Mouse (Mus musculus): Measurements from ENCODE around the gene Gm8765.
"Not testable (repeated sequence)": the region's sequence is repeated elsewhere in the genome, so short reads cannot be mapped to it uniquely, and the experiment has no call there.

Gene Gm8765

GRCm38 (mm10) chr13:50698012-50698411 lies at the start of gene Gm8765:
TSS of gene Gm8765 (plus strand) at chr13:50698312.
- DNase-seq (ENCODE audit: low spot score in 2 of 2) = not testable (repeated sequence)

- DNase-seq (ENCODE audit: low spot score in 2 of 2) = not testable (repeated sequence)
Measured at GRCm38 (mm10) chr13:50648771-50649170, 49.3 kb upstream of the Gm8765 start.

DNA sequence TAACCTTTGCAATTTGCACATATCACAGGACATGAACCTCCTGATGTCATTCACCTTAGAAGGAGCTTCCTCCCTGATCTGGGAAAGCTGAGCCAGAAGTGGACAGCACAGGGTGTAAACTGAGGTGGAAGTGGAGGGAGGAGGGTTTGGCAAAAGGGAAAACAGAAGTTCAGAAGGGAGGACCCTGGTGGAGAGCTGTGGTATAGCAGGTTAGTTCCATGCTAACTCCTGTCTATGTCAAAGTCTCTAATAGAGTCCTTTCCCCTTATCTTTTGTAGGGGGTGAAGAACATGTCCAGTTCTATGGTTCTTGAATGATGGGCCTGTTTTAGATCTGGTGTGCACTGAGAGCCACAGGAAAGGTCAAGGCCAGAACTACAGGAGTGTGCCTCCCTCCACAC lies 52.2 kb downstream of the Gm8765 start:
- DNase-seq (ENCODE audit: low spot score in 2 of 2) = not testable (repeated sequence)

- no peak for DNase-seq (ENCODE audit: low spot score in 2 of 2)
Measured at GRCm38 (mm10) chr13:50751732-50752131, 53.6 kb downstream of the Gm8765 start.

DNA sequence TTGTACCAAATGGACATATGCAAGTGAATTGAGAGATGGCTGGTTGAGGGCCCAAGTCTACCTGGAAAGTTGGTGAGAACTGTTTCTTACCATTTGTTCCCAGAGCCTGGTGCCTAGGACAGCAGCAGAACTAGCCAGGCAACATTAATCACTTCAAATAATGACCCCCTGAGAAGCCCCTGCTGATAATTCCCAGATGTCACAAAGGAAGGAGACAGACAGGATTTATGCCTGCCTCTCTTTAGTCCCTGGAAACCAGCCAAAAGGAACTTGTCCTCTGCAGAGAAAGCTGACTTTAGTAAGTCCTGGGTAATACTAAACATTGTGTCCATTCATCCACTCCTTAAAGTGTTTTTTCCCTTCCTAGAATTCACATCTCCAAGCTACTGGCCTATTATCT lies 54.8 kb downstream of the Gm8765 start:
- DNase-seq (ENCODE audit: low spot score in 2 of 2) = not testable (repeated sequence)
